Mouse (Mus musculus): ENCODE measurements at regions not wholly inside any gene's neighbourhood (a gene's known extent, or its start where the extent isn't known, plus 50 kb on each side); places are given as distances from the start of the nearest gene placed in this dataset.

DNA sequence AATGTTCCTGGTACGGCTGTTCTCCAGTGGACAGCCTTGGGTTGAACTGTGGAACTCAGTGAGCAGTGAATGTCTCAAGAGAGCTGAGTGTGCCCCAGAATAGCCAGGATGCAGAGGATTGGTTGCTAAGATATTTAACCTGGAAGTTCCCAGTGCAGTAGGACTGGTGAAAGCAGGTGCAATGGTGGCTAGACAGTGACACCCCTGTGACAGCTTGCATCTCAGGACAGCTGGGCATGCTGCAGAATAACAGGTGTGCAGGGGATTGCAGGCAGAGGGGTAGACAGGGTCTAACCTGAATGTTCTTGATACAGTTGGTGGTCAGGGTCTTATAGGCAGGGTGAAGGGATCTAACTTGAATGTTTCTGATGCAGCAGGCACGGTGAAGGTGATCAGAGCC lies 223.0 kb downstream of the Pabpc4l start:
- CTCF ChIA-PET: no interaction called here

DNA sequence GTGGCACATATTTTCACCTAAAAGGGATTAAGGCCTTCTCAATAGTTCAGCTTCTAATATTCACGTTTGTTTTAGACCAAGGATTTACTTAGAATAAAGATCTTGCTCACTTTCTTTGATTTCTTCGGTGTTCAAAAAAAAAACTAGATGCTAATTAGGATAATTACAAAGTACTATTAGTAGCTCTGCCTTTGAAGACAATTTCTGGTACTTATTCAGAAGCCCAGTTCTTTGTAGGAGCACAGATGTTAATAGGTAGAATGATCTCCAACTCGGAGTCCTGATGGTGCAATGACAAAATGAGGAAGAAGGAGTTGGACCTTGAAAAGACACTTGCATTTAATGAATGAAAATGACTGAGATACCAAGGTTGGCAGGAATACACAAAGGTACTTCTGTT lies 242.3 kb downstream of the Pabpc4l start:
- CTCF ChIA-PET: no interaction called here

DNA sequence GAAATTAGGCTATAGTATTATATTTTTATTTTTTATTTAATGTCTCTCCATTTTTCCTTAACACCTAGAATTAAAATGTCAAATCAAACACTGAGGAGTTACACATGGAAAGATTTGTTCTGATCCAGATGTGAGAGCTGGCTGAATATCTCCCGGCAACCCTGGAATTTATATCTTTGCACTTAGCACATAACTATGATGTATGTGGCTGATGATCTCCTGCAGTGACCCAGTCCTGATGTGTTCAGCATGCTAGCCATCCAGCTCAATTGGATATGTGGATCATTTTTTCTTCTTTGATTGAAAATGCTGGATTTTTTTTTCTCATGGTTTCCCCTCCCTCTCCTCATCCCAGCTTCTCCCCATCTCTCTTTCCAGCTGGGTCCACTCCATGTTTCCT lies 252.8 kb downstream of the Pabpc4l start:
- CTCF ChIA-PET: interaction anchor here (0.6 kb wide), 1 partner anchor 25 kb away, joined by 3 read pairs; no protein-coding TSS in a partner anchor

DNA sequence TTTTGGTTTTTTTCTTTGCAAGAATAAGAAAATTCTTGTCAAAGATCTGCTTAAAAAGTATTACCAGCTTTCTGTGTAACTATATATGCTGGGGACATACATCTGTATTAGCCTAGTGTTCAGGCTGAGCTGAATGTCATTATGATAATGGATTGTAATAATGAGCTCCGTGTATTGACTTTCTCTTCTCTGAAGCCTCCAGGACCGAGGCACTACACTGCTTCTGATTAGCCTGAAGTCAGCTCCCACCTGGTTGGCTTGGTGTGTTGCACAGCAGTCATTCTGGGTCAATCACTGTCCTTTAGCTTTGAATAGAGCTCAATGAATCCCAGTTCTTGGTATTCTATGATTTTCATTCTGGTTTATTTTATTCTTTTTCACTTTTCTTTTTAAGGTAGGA lies 253.3 kb downstream of the Pabpc4l start:
- CTCF ChIA-PET: interaction anchor here (0.6 kb wide), 1 partner anchor 25 kb away, joined by 3 read pairs; no protein-coding TSS in a partner anchor

DNA sequence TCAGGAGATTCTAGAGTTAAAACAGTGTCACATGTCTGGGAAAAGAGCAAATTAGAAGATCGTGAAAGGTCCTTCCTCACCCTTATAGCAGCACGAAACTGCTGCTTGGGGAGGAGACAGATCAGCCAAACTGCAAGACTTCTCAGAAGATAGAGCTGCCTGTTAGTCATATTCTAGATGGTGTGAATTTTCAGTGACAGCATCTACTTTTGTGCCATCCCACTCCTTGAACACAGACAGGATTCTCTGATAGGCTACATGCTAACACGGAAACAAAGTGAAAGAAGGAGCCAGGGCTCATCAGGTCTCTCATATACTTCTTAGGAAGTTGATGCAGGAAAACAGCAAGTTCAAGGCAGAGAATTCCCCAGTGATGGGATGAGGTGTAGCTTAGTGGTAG lies 273.5 kb downstream of the Pabpc4l start:
- CTCF ChIA-PET: no interaction called here

DNA sequence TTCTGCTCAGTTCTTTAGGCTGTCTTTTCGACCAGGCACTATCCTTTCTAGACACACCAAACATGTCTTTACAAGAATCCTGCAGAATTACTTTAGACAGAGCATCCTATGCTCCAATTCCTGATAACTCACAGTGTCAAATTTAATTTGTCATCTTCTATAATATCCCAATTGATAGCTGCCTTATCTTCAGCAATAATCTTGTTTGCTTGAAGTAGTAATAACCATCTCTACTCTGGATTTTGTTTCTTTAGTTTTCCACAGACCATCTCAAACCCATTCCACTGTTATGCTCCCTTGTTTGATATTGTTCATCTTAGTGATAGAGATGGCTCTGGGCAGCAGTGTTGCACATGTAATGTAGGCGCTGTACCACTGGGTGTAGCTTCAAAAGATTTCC lies 297.6 kb downstream of the Pabpc4l start:
- CTCF ChIA-PET: no interaction called here
